Mouse (Mus musculus) embryonic fibroblast, embryonic 13.5 days (primary cell): ENCODE results near the gene Gm13030.

Experiments
- CTCF ChIP-seq: IDR thresholded peaks from 2 replicates; pipeline ENCODE4 v1.5.1; 2011; ENCODE audit warnings: mild to moderate bottlenecking, control low read depth, low read length, moderate library complexity, borderline replicate concordance; ENCODE audit not compliant: insufficient read depth
- POLR2A ChIP-seq: IDR thresholded peaks from 2 replicates; pipeline ENCODE4 v1.6.1; 2011; ENCODE audit warnings: low read depth, mild to moderate bottlenecking, control low read depth, low read length, moderate library complexity

- TF ChIP-seq POLR2A = no peak
- no peak for TF ChIP-seq CTCF
These were observed 46.6 kb downstream of the Gm13030 start for GRCm38 (mm10) chr4:138827147-138827546.
